Mouse (Mus musculus) neutrophil, adult 59 days (primary cell): Measurements from ENCODE around the gene Lins1. TPM values are rescaled to one million over a fixed set of nuclear protein-coding genes. Genes with fewer than 3 reads are reported as not detected.

Experiments used
- total RNA-seq, 2 experiments: library from RNA; stranded (reverse); gene quantifications; 1 replicate in 1 of 2; 2 replicates in 1 of 2; pipeline ENCODE4 v1.2.4; 2023

The Lins1 gene
- total RNA-seq, result 10 to 100 TPM; 18.0 to 22.0 TPM

DNA sequence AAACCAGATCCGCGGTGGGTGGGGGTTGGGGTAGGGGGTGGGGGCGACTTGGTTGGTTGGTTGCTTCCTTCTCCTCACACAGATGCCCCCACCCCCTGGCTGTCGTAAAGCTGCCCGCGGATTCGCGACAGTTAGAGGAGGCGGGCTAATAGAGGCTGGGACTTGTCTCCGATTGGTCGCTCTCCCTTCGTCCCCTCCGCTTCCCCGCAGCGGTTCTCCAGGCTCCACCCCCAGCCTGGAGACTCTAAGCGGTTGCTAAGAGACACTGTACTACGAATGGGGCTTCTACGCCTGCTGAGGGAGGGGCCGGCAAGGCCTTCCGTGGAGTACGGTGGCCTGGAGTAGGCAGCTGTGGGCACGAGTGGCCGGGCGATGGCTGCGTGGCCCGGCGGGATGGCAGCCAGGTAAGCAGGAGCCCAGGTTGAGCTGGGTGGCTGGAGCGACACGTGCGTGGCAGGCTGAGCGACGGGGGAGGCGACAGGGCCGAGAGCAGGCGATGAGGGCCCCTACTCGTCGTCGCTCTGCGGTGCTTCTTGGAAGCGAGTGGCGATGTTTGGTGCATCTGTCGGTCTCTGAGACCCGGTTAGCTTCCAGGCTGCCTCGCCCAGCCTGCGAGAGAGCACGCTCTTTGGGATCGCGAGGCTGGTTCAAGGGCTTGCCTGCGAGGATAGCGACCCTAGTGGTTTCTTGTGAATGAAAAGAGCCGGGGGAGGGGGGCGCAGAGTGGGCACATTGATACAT lies at the start of gene Lins1:
Gene Lins1 (plus strand): TSS at position 270 of the 741 bp plus-strand sequence.

DNA sequence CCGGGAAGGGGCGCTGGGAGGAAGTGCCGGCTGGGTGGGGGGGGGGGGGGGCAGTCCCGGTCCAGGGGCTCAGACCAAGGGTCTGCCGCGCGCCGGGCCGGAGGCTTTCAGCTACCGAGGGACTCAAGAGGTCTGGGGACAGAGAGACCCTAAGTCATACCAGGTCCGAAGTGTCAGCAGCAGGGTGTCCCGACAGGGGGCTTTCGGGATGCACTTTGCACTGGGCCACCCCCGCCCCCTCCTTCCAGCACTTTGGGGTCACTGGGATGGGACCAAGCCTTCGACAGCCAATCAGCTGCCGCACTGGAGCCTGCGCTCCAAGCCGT lies 432 bp upstream of the Lins1 start, which contains the start of gene Asb7:
Gene Asb7 (minus strand): TSS at position 303 of the 326 bp plus-strand sequence.

DNA sequence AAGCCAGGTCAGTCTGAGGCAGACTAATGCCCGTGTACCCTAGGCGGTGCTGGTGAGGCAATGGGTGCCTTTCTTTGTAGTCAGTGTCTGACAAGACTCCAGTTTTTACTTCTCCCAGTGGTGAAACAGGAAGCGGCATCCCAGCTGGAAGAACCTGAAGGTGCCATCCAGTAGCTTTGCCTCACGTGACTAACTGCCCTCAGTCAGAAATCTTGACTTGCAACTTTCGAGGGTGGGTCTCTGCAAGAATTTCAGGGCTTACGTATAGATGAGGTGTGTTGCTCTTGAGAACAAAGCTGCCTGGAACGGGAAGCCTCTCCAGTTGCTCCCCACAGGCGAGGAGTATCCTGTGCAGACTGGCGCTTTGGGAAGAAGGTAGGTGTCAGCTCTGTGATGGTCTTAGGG lies 53.7 kb downstream of the Lins1 start, which contains the start of gene Cers3:
Gene Cers3 (plus strand): TSS at position 128 of the 405 bp plus-strand sequence.

Other genes with a start within 250 kb of the Lins1 start
- gene Asb7, start 293 bp upstream of the Lins1 start, total RNA-seq, result 10 to 100 TPM; 49.6 to 53.2 TPM
- under 1 TPM in 1 of 2 experiments, not detected in 1; 0.29 TPM for gene Cers3, start 53.6 kb downstream of the Lins1 start, total RNA-seq
- gene Adamts17, start 149.8 kb downstream of the Lins1 start, total RNA-seq, result under 1 TPM in 1 of 2 experiments, not detected in 1; 0.22 TPM